Mouse (Mus musculus) CH12.LX (cell line): ENCODE measurements at regions not wholly inside any gene's neighbourhood (a gene's known extent, or its start where the extent isn't known, plus 50 kb on each side); places are given as distances from the start of the nearest gene placed in this dataset.

Experiments
- DNase-seq: peaks from one replicate; pipeline ENCODE4 v3.0.0-alpha.2; 2013; ENCODE audit errors: extremely low read depth
- H3K27ac ChIP-seq: 2 replicates; pipeline ENCODE4 v1.5.1; 2012; ENCODE audit warnings: low read depth, mild to moderate bottlenecking, control low read depth, moderate library complexity; ENCODE audit not compliant: insufficient read depth
- H3K27me3 ChIP-seq: replicated peaks from 2 replicates; pipeline ENCODE3; 2012; ENCODE audit warnings: inconsistent platforms
- H3K36me3 ChIP-seq, 2 experiments: replicated peaks in 1 of 2; 2 replicates each; pipeline versions ENCODE3 to v1.6.1; 2012; ENCODE audit warnings: inconsistent platforms in 1 of 2, low read length in 1 of 2, mild to moderate bottlenecking in 1 of 2, mixed read lengths in 1 of 2, moderate library complexity in 1 of 2; ENCODE audit not compliant: control insufficient read depth in 1 of 2, insufficient read depth in 1 of 2
- H3K4me1 ChIP-seq, 2 experiments: 2 replicates each; pipeline ENCODE4 v1.6.1; 2012; ENCODE audit warnings: inconsistent platforms in 1 of 2, moderate library complexity in 1 of 2; ENCODE audit not compliant: insufficient read depth in 2 of 2, control insufficient read depth in 1 of 2
- H3K4me2 ChIP-seq: 2 replicates; pipeline ENCODE4 v1.6.1; 2012; ENCODE audit warnings: low read depth, mild to moderate bottlenecking, control low read depth; ENCODE audit not compliant: poor library complexity, insufficient read depth, severe bottlenecking
- H3K4me3 ChIP-seq, 3 experiments: fragments of 150-350 bp in 1 of 3; sonication (generic) in 1 of 3; replicated peaks in 1 of 3; 2 replicates each; pipeline versions ENCODE3 to v1.5.1; 2011 to 2012; ENCODE audit warnings: low read depth in 2 of 3, low read length in 2 of 3, mild to moderate bottlenecking in 2 of 3, moderate library complexity in 2 of 3, control low read depth in 1 of 3, improper control_type of control experiment in 1 of 3, inconsistent platforms in 1 of 3, mixed read lengths in 1 of 3; ENCODE audit not compliant: poor library complexity in 1 of 3
- H3K79me2 ChIP-seq: replicated peaks from 2 replicates; pipeline ENCODE4 v1.6.1; 2012; ENCODE audit warnings: mild to moderate bottlenecking, moderate library complexity; ENCODE audit not compliant: control insufficient read depth, poor library complexity, insufficient read depth, severe bottlenecking; ENCODE audit errors: extremely low read depth
- H3K9ac ChIP-seq: 2 replicates; pipeline ENCODE4 v1.6.1; 2012; ENCODE audit warnings: low read depth, mild to moderate bottlenecking, control low read depth, moderate library complexity; ENCODE audit not compliant: insufficient read depth
- H3K9me3 ChIP-seq: replicated peaks from 2 replicates; pipeline ENCODE3; 2012; ENCODE audit warnings: low read length, inconsistent platforms, mixed read lengths
- BHLHE40 ChIP-seq: IDR thresholded peaks from 2 replicates; pipeline ENCODE4 v1.6.1; 2011; ENCODE audit warnings: mild to moderate bottlenecking, low read depth, low read length, improper control_type of control experiment
- CHD2 ChIP-seq: IDR thresholded peaks from 2 replicates; pipeline ENCODE4 v1.6.1; 2011; ENCODE audit warnings: low read length, improper control_type of control experiment
- CTCF ChIP-seq, 2 experiments: IDR thresholded peaks in 1 of 2; conservative IDR thresholded peaks in 1 of 2; 2 replicates each; pipeline ENCODE4 v1.5.1; 2011 to 2012; ENCODE audit warnings: low read depth in 2 of 2, low read length in 2 of 2, improper control_type of control experiment in 1 of 2, inconsistent platforms in 1 of 2, mild to moderate bottlenecking in 1 of 2, moderate library complexity in 1 of 2
- ELF1 ChIP-seq: IDR thresholded peaks from 2 replicates; pipeline ENCODE4 v1.6.1; 2014; ENCODE audit warnings: low read depth, mild to moderate bottlenecking, inconsistent platforms, low read length, improper control_type of control experiment
- EP300 ChIP-seq: IDR thresholded peaks from 2 replicates; pipeline ENCODE4 v1.6.1; 2011; ENCODE audit warnings: low read length, improper control_type of control experiment
- ETS1 ChIP-seq: conservative IDR thresholded peaks from 2 replicates; pipeline ENCODE4 v1.6.1; 2012; ENCODE audit warnings: low read depth, mild to moderate bottlenecking, inconsistent platforms, low read length, improper control_type of control experiment, moderate library complexity
- GABPA ChIP-seq: IDR thresholded peaks from 2 replicates; pipeline ENCODE4 v1.6.1; 2012; ENCODE audit warnings: low read depth, low read length, improper control_type of control experiment, inconsistent platforms; ENCODE audit not compliant: insufficient replicate concordance
- HCFC1 ChIP-seq: IDR thresholded peaks from 2 replicates; pipeline ENCODE4 v1.6.1; 2012; ENCODE audit warnings: low read depth, mild to moderate bottlenecking, inconsistent platforms, low read length, improper control_type of control experiment
- IRF4 ChIP-seq: IDR thresholded peaks from 2 replicates; pipeline ENCODE4 v1.6.1; 2014; ENCODE audit warnings: low read depth, mild to moderate bottlenecking, inconsistent platforms, low read length, improper control_type of control experiment
- JUN ChIP-seq: IDR thresholded peaks from 2 replicates; pipeline ENCODE4 v1.6.1; 2011; ENCODE audit warnings: low read depth, mild to moderate bottlenecking, low read length, improper control_type of control experiment, moderate library complexity; ENCODE audit not compliant: insufficient read depth
- JUND ChIP-seq: conservative IDR thresholded peaks from 2 replicates; pipeline ENCODE4 v1.6.1; 2011; ENCODE audit warnings: low read depth, low read length, improper control_type of control experiment
- MAFK ChIP-seq: IDR thresholded peaks from 2 replicates; pipeline ENCODE4 v1.6.1; 2011; ENCODE audit warnings: low read length, improper control_type of control experiment; ENCODE audit not compliant: insufficient replicate concordance
- MAX ChIP-seq: IDR thresholded peaks from 2 replicates; pipeline ENCODE4 v1.6.1; 2011; ENCODE audit warnings: low read length, improper control_type of control experiment
- MAZ ChIP-seq: IDR thresholded peaks from 2 replicates; pipeline ENCODE4 v1.6.1; 2012; ENCODE audit warnings: low read depth, mild to moderate bottlenecking, inconsistent platforms, low read length, improper control_type of control experiment, moderate library complexity
- MEF2A ChIP-seq: IDR thresholded peaks from 2 replicates; pipeline ENCODE4 v1.6.1; 2014; ENCODE audit warnings: low read depth, mild to moderate bottlenecking, inconsistent platforms, low read length, improper control_type of control experiment, borderline replicate concordance
- MXI1 ChIP-seq: IDR thresholded peaks from 2 replicates; pipeline ENCODE4 v1.6.1; 2011; ENCODE audit warnings: mild to moderate bottlenecking, low read depth, low read length, improper control_type of control experiment
- MYC ChIP-seq: IDR thresholded peaks from 2 replicates; pipeline ENCODE4 v1.6.1; 2011; ENCODE audit warnings: low read depth, mild to moderate bottlenecking, improper control_type of control experiment, low read length
- NRF1 ChIP-seq: IDR thresholded peaks from 2 replicates; pipeline ENCODE4 v1.6.1; 2014; ENCODE audit warnings: low read depth, mild to moderate bottlenecking, inconsistent platforms, low read length, improper control_type of control experiment, moderate library complexity
- PAX5 ChIP-seq: IDR thresholded peaks from 2 replicates; pipeline ENCODE4 v1.6.1; 2012; ENCODE audit warnings: low read length, inconsistent platforms, mixed read lengths
- POLR2A ChIP-seq: IDR thresholded peaks from 2 replicates; pipeline ENCODE4 v1.6.1; 2011; ENCODE audit warnings: low read depth, mild to moderate bottlenecking, improper control_type of control experiment, low read length
- RAD21 ChIP-seq: IDR thresholded peaks from 2 replicates; pipeline ENCODE4 v1.6.1; 2011; ENCODE audit warnings: low read depth, mild to moderate bottlenecking, low read length, improper control_type of control experiment, moderate library complexity
- SIN3A ChIP-seq: IDR thresholded peaks from 2 replicates; pipeline ENCODE4 v1.6.1; 2012; ENCODE audit warnings: low read length, improper control_type of control experiment, inconsistent platforms
- TBP ChIP-seq: conservative IDR thresholded peaks from 2 replicates; pipeline ENCODE4 v1.6.1; 2011; ENCODE audit warnings: low read depth, low read length, improper control_type of control experiment
- TCF12 ChIP-seq: IDR thresholded peaks from 2 replicates; pipeline ENCODE4 v1.6.1; 2014; ENCODE audit warnings: low read depth, mild to moderate bottlenecking, inconsistent platforms, low read length, improper control_type of control experiment
- UBTF ChIP-seq: IDR thresholded peaks from 2 replicates; pipeline ENCODE4 v1.6.1; 2012; ENCODE audit warnings: low read depth, mild to moderate bottlenecking, inconsistent platforms, low read length, improper control_type of control experiment, moderate library complexity
- USF1 ChIP-seq: IDR thresholded peaks from 2 replicates; pipeline ENCODE4 v1.6.1; 2014; ENCODE audit warnings: low read depth, mild to moderate bottlenecking, inconsistent platforms, low read length, improper control_type of control experiment
- USF2 ChIP-seq: conservative IDR thresholded peaks from 2 replicates; pipeline ENCODE4 v1.6.1; 2011; ENCODE audit warnings: low read depth, low read length, improper control_type of control experiment
- ZKSCAN1 ChIP-seq: IDR thresholded peaks from 2 replicates; pipeline ENCODE4 v1.6.1; 2012; ENCODE audit warnings: low read depth, inconsistent platforms, low read length, improper control_type of control experiment, borderline replicate concordance
- ZMIZ1 ChIP-seq: IDR thresholded peaks from 2 replicates; pipeline ENCODE4 v1.6.1; 2012; ENCODE audit warnings: low read depth, mild to moderate bottlenecking, inconsistent platforms, low read length, improper control_type of control experiment
- ZNF384 ChIP-seq: IDR thresholded peaks from 2 replicates; pipeline ENCODE4 v1.6.1; 2012; ENCODE audit warnings: low read depth, low read length, improper control_type of control experiment, inconsistent platforms
- dilution Hi-C: fragments of 300-500 bp; cut with MboI; formaldehyde crosslinking; loops from 2 replicates; pipeline ENCODE4 v1.14.3; 2020; ENCODE audit warnings: low sequenced_read_pairs; ENCODE audit not compliant: extremely low pct_unique_long_range_greater_than_20kb, extremely low pct_ligation_motif_present
- in situ Hi-C: fragments of 300-500 bp; cut with MboI; formaldehyde crosslinking; loops from 3 replicates; pipeline ENCODE4 v1.14.3; 2019; ENCODE audit warnings: low sequenced_read_pairs, low pct_ligation_motif_present, low pct_unique_long_range_greater_than_20kb, mixed read lengths

DNA sequence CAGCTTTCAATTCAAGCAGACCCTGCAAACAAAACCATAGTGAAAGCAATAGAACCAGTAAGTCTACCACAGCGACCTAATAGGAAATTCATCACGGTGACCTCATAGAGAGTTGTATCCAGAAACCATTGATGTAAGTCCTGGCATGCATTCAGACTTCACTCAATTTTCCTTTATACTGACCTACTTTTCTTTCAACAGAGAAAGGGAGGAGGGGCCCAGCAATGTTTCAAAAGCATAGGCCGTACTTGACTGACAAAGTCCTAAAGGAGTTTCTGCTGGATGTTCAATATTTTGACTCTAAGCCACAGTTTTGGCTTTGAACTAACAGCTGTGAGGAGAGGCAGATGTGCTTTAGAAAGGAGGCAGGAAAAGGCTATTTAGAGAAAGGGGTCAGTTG lies 88.4 kb downstream of the AI593442 start:
- Histone ChIP-seq H3K27me3 (no peaks in the 10 kb centered on the region), H3K9me3 (no peaks in the 10 kb centered on the region), H3K79me2 (no peaks in the 10 kb centered on the region), H3K4me2 (no peak overlapping the region), H3K36me3 (no peaks in the 10 kb centered on the region), H3K4me3 (no peak overlapping the region), H3K9ac (no peak overlapping the region), H3K4me1 (no peaks in the 10 kb centered on the region), H3K27ac (no peak overlapping the region)
- no peak for DNase-seq
- in situ Hi-C loops = no loop called here
- dilution Hi-C loops = no loop called here
- TF ChIP-seq HCFC1 (no peak), CTCF (conservative IDR thresholded peaks at IDR 0.05 in 1 of 2, IDR thresholded peaks at IDR 0.05 in 1 of 2; ENCODE audit: low read depth in 2 of 2, low read length in 2 of 2) (no peak), MAFK (no peak), PAX5 (no peak), RAD21 (no peak), UBTF (no peak), NRF1 (no peak), GABPA (no peak), USF1 (no peak), MYC (no peak), POLR2A (no peak), MAZ (no peak), MEF2A (no peak), TBP (no peak), TCF12 (no peak), ZMIZ1 (no peak), MXI1 (no peak), BHLHE40 (no peak)

DNA sequence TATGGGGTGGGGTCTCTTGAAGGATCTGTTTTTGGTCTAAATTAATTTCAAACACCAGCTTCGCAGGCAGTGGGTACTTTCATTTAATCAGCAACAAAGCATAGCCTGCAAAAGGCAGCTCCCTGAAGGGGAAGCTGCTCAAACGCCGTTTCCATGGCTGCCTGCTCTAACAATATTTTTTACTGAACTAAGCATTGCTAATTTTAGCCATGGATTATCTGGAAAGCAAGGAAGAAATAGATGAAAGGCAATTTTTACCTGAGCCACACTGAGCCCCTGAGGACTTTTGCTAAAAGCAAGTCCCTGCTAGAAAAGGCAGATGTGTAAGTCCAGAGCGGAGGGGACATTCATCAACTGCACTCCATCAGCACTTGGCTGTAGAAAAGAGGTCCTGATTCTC lies 105.5 kb downstream of the AI593442 start:
- in situ Hi-C loops (no loop called here), dilution Hi-C loops (no loop called here)
- DNase-seq = no peak
- Histone ChIP-seq H3K9ac (no peak overlapping the region), H3K79me2 (no peaks in the 10 kb centered on the region), H3K27me3 (no peaks in the 10 kb centered on the region), H3K36me3 (no peaks in the 10 kb centered on the region), H3K9me3 (no peaks in the 10 kb centered on the region), H3K4me1 (peaks cover 0 to 30% of the 10 kb centered on the region in 2 experiments; a peak in 2 of 4 replicates), H3K4me2 (no peak overlapping the region), H3K27ac (no peak overlapping the region), H3K4me3 (no peak overlapping the region)
- TF ChIP-seq SIN3A = no peak
- TF ChIP-seq POLR2A = no peak
- TF ChIP-seq JUND = no peak
- TF ChIP-seq USF2 = no peak
- no peak for TF ChIP-seq ZNF384
- TF ChIP-seq IRF4 = no peak
- no peak for TF ChIP-seq MAX
- no peak for TF ChIP-seq CHD2
- no peak for TF ChIP-seq RAD21
- no peak for TF ChIP-seq ELF1
- no peak for TF ChIP-seq EP300
- no peak for TF ChIP-seq ZKSCAN1
- TF ChIP-seq MAFK = no peak
- no peak for TF ChIP-seq MXI1
- no peak for TF ChIP-seq TBP
- TF ChIP-seq MAZ = no peak
- no peak for TF ChIP-seq ETS1
- no peak for TF ChIP-seq JUN
- TF ChIP-seq MYC = no peak
